Comparison of ENCODE assay signal across 8 mouse cellular contexts in genomic region chr11:120281197-120281596, GRCm38 (mm10). TPM values are rescaled to one million over a fixed set of nuclear protein-coding genes. Genes with fewer than 3 reads are reported as not detected.
DNase-seq lines count a peak whose midpoint lies in the region; ATAC-seq and TF ChIP-seq lines count a peak whose summit lies in the region.

No protein-coding gene starts in this region.

- no peak for TF ChIP-seq EP300 in heart, adult 2 months (IDR thresholded peaks at IDR 0.05; ENCODE audit: insufficient read depth, low read depth, low read length)

- H3K27me3 ChIP-seq in forebrain, embryonic 11.5 days (ENCODE audit: control insufficient read depth, insufficient read depth, low read length): no peaks in the 10 kb centered on the region
- H3K27me3 ChIP-seq in forebrain, embryonic 16.5 days (replicated peaks; ENCODE audit: control insufficient read depth, insufficient read depth, low read length): no peaks in the 10 kb centered on the region
- H3K27me3 ChIP-seq in heart, adult 2 months (ENCODE audit: control insufficient read depth, insufficient read depth, low read length): no peaks in the 10 kb centered on the region

- DNase-seq in forebrain, embryonic 11.5 days (ENCODE audit: low spot score): no peak
- DNase-seq in heart, adult 2 months: peak; percentile 57 to 61
- peak; percentile 66 for DNase-seq in kidney, adult 9 months
- peak; percentile 51 to 73 for DNase-seq in lung, postnatal 4 days
- DNase-seq in retina, postnatal 1 day: no peak
- no peak for DNase-seq in frontal cortex, postnatal 14 days (ENCODE audit: low spot score in 2 of 2)
- no peak for DNase-seq in thymus, postnatal 14 days

- 0 out of 2 replicates have a peak overlapping the region, but pooled peaks have one; percentile 31 for H3K27ac ChIP-seq in forebrain, embryonic 11.5 days (ENCODE audit: low read depth, low read length)
- no peak overlapping the region for H3K27ac ChIP-seq in forebrain, embryonic 16.5 days (ENCODE audit: low read length)
- H3K27ac ChIP-seq in heart, adult 2 months: peak overlapping the region; percentile 55

- no peak for TF ChIP-seq POLR2A in heart, adult 2 months (IDR thresholded peaks at IDR 0.05; ENCODE audit: insufficient read depth, low read depth, low read length)

- no peaks in the 10 kb centered on the region for H3K79me2 ChIP-seq in heart, adult 2 months (replicated peaks; ENCODE audit: control insufficient read depth, insufficient read depth, low read length)

- peaks cover 22% of the 10 kb centered on the region for H3K36me3 ChIP-seq in forebrain, embryonic 11.5 days (ENCODE audit: control insufficient read depth, insufficient read depth, low read length)
- peaks cover 25% of the 10 kb centered on the region for H3K36me3 ChIP-seq in forebrain, embryonic 16.5 days (ENCODE audit: control insufficient read depth, insufficient read depth)
- H3K36me3 ChIP-seq in heart, adult 2 months (ENCODE audit: control insufficient read depth, insufficient read depth, low read length): no peaks in the 10 kb centered on the region

- H3K9me3 ChIP-seq in forebrain, embryonic 11.5 days (ENCODE audit: control insufficient read depth, low read length): no peaks in the 10 kb centered on the region
- no peaks in the 10 kb centered on the region for H3K9me3 ChIP-seq in forebrain, embryonic 16.5 days (ENCODE audit: control insufficient read depth, low read length)

- no peak for ATAC-seq in forebrain, embryonic 11.5 days (replicated peaks; ENCODE audit: low FRiP score)
- ATAC-seq in forebrain, embryonic 16.5 days: no peak

- H3K4me3 ChIP-seq in forebrain, embryonic 11.5 days (ENCODE audit: low read depth, low read length): no peak overlapping the region
- no peak overlapping the region for H3K4me3 ChIP-seq in forebrain, embryonic 16.5 days (replicated peaks; ENCODE audit: low read length)
- H3K4me3 ChIP-seq in heart, adult 2 months: no peak overlapping the region

- TF ChIP-seq CTCF in heart, adult 2 months (IDR thresholded peaks at IDR 0.05): no peak

- H3K4me2 ChIP-seq in forebrain, embryonic 11.5 days (ENCODE audit: low read depth, low read length, severe bottlenecking): no peak overlapping the region
- no peak overlapping the region for H3K4me2 ChIP-seq in forebrain, embryonic 16.5 days (ENCODE audit: low read length)

- intact Hi-C loops in heart, adult 2 months (cut with DNase I): no loop called here

- H3K9ac ChIP-seq in forebrain, embryonic 11.5 days (ENCODE audit: low read length): no peak overlapping the region
- no peak overlapping the region for H3K9ac ChIP-seq in forebrain, embryonic 16.5 days (replicated peaks; ENCODE audit: low read depth, low read length)
- no peak overlapping the region for H3K9ac ChIP-seq in heart, adult 2 months (ENCODE audit: low read depth, low read length)

- whole genome bisulfite sequencing in forebrain, embryonic 11.5 days: 84% methylated on average over 3 of the region's 3 CpGs
- 95% methylated on average over 3 of the region's 3 CpGs for WGBS in forebrain, embryonic 16.5 days
- 49% methylated on average over 3 of the region's 3 CpGs for WGBS in heart, adult 2 months

- H3K4me1 ChIP-seq in forebrain, embryonic 11.5 days (replicated peaks; ENCODE audit: control insufficient read depth, insufficient read depth, low read length): peaks cover 14% of the 10 kb centered on the region; the same call in 1 of the 2 replicates
- H3K4me1 ChIP-seq in forebrain, embryonic 16.5 days (replicated peaks; ENCODE audit: control insufficient read depth, insufficient read depth, low read length): peaks cover 15% of the 10 kb centered on the region
- peaks cover 13% of the 10 kb centered on the region for H3K4me1 ChIP-seq in heart, adult 2 months (ENCODE audit: control insufficient read depth, insufficient read depth, low read length)

RNA-seq across cellular contexts. Expression of gene Bahcc1, which starts 48.5 kb away (rescaled TPM):
- 25.2 and 30.3 TPM in 2 replicates for polyA plus RNA-seq in forebrain, embryonic 11.5 days (2014; fragmentation: Nextera tagmentation; extraction: Ambion mirVana)
- polyA plus RNA-seq in forebrain, embryonic 16.5 days (2015; fragmentation: Nextera tagmentation; extraction: Ambion mirVana): 14.5 and 14.8 TPM in 2 replicates
- total RNA-seq in heart, adult 2 months (2021): 1 to 10 TPM; 5.4 to 9.7 TPM
- polyA plus RNA-seq in heart, adult 2 months (2012; rRNA removed): 5.9 and 6.4 TPM in 2 replicates

Comparison
In these comparisons a context has a peak if more than half of its experiments do, and no peak if none do; other contexts are left out.
1. DNase-seq: peak in heart, adult 2 months (2 of 2), kidney, adult 9 months (single experiment) and lung, postnatal 4 days (2 of 2); none in forebrain, embryonic 11.5 days (single experiment), retina, postnatal 1 day (single experiment), frontal cortex, postnatal 14 days (0 of 2) and thymus, postnatal 14 days (single experiment).